Comparison of ENCODE assay signal across 9 mouse cellular contexts in genomic region chr8:45658458-45659325, GRCm38 (mm10).
DNase-seq lines count a peak whose midpoint lies in the region; ATAC-seq lines count a peak whose summit lies in the region.
"Had no signal": no experiment of that assay in that cellular context is flagged by ENCODE, and none has a peak within 500 bp of the region (broad histone marks: within the 10 kb centered on the region; RNA-seq: fewer than 3 reads in every experiment).

No protein-coding gene starts in this region.

- H3K27ac ChIP-seq in intestine, embryonic 14.5 days (ENCODE audit: low read depth): peak overlapping the region; percentile 10; the same call in 1 of the 2 replicates

- peak; percentile 33 for DNase-seq in gastrocnemius, adult 18-20 months (ENCODE audit: low spot score)
- no peak for DNase-seq in gastrocnemius, postnatal 10 days
- peak; percentile 37 for DNase-seq in embryo, embryonic 9.5 days (ENCODE audit: extremely low spot score)
- DNase-seq in intestine, embryonic 14.5 days (ENCODE audit: low spot score): peak; percentile 55
- DNase-seq in lung, postnatal 4 days: peak; percentile 15 to 46
- DNase-seq in left cerebral cortex, postnatal 4 days: no peak
- DNase-seq in right cerebral cortex, postnatal 4 days: no peak
- no peak for DNase-seq in adrenal gland, postnatal 25 days

- H3K4me3 ChIP-seq in intestine, embryonic 14.5 days (ENCODE audit: low read depth, low read length): no peak overlapping the region

- WGBS in intestine, embryonic 14.5 days: 22% methylated on average over 18 of the region's 18 CpGs

- peak overlapping the region; percentile 16 for H3K4me2 ChIP-seq in intestine, embryonic 14.5 days (ENCODE audit: low read length)

- ATAC-seq in intestine, embryonic 14.5 days (replicated peaks; ENCODE audit: low FRiP score, low TSS enrichment, low read depth): peak; percentile 43; the same call in 1 of the 2 replicates

- H3K4me1 ChIP-seq in intestine, embryonic 14.5 days (replicated peaks; ENCODE audit: control insufficient read depth, insufficient read depth, low read length): 0 out of 2 replicates have a peak, but pooled peaks cover 6% of the 10 kb centered on the region

- H3K27me3 ChIP-seq in intestine, embryonic 14.5 days (replicated peaks; ENCODE audit: control insufficient read depth, insufficient read depth, low read length): no peaks in the 10 kb centered on the region
- H3K27me3 ChIP-seq: CH12.LX had no signal

- no peaks in the 10 kb centered on the region for H3K9me3 ChIP-seq in intestine, embryonic 14.5 days (ENCODE audit: control insufficient read depth, low read length)

- H3K9ac ChIP-seq in intestine, embryonic 14.5 days (ENCODE audit: low read length): no peak overlapping the region

- no peaks in the 10 kb centered on the region for H3K36me3 ChIP-seq in intestine, embryonic 14.5 days (ENCODE audit: control insufficient read depth, insufficient read depth, low read length)

- intact Hi-C loops in left cerebral cortex, postnatal 4 days (cut with DNase I): no loop called here

Comparison
In these comparisons a context has a peak if more than half of its experiments do, and no peak if none do; other contexts are left out.
1. DNase-seq: peak in gastrocnemius, adult 18-20 months (single experiment), embryo, embryonic 9.5 days (single experiment), intestine, embryonic 14.5 days (single experiment) and lung, postnatal 4 days (2 of 2); none in gastrocnemius, postnatal 10 days (single experiment), left cerebral cortex, postnatal 4 days (single experiment), right cerebral cortex, postnatal 4 days (single experiment) and adrenal gland, postnatal 25 days (single experiment).